Mouse (Mus musculus) cerebellum, adult 8-10 months (tissue): ENCODE results near the gene Glis3.

Experiments used
- DNase-seq: peaks from one replicate; pipeline ENCODE4 v3.0.0; 2022

Glis3 gene

GRCm38 (mm10) chr19:28376401-28376800, 303.5 kb downstream of the Glis3 start:
- DNase-seq: no peak

GRCm38 (mm10) chr19:28375746-28376145, 304.1 kb downstream of the Glis3 start:
- no peak for DNase-seq

GRCm38 (mm10) chr19:28374524-28374923, 305.4 kb downstream of the Glis3 start:
- no peak for DNase-seq

GRCm38 (mm10) chr19:28368215-28368614, 311.7 kb downstream of the Glis3 start:
- DNase-seq: no peak

DNA sequence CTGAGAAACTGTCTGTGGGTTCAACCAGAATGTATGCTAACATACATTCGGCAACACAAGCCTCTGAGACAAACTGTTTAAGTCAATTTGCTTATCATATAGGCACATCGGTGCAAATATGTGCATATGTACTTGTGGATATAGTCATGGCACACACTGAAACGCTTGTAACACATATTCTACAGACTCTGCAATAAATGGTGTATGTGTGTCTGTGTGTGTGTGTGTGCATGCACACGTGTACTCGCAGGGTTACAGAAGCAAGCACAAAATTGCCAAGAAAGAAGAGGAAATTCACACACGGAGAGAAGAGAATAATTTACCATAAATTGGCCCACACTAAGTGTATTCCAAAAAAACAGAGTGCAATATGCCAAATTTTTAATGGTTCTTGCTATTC, 312.6 kb downstream of the Glis3 start:
- DNase-seq: no peak

DNA sequence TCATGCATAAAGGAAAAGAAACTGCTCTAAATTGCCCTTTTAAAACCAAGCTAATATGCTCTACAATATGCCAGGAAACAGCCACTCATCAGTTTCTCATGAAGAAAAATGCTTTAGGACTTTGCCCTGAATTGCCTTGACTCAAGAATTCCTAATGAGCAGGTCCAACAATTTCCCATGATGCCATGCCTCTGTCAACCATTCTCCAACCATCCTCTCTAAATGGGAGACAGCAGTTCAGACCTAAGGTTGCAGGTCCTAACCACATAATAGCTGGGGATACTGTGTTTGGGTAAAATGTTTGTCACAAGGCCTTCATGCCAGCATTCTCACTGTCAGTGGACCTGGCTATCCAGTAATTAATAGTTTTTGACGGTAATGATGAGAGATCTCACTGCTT, 313.1 kb downstream of the Glis3 start:
- no peak for DNase-seq

DNA sequence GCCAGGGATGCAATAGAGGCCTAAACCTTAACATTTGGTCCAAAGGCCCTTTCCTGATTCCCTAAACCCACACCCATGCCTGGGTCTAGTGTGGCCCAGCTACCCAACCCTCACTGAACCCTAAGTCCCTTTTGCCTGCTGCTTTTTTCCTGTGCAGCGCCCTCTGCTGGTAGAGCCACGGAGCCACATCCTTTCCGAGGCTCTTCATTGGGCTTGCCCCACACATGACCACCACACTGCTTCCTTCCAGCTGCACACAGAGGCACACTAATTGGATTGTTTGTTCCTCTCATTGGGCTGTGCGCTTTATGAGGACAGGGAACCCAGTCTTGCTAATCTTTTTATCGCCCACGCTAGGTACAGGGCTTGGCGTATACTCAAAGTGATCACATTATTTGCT, 314.0 kb downstream of the Glis3 start:
- no peak for DNase-seq

- DNase-seq: no peak
Observed at GRCm38 (mm10) chr19:28360884-28361283, 319.0 kb downstream of the Glis3 start.

- DNase-seq: peak; percentile 29
Observed at GRCm38 (mm10) chr19:28357595-28357994, 322.3 kb downstream of the Glis3 start.

GRCm38 (mm10) chr19:28351068-28352066, 328.5 kb downstream of the Glis3 start:
- no peak for DNase-seq

DNA sequence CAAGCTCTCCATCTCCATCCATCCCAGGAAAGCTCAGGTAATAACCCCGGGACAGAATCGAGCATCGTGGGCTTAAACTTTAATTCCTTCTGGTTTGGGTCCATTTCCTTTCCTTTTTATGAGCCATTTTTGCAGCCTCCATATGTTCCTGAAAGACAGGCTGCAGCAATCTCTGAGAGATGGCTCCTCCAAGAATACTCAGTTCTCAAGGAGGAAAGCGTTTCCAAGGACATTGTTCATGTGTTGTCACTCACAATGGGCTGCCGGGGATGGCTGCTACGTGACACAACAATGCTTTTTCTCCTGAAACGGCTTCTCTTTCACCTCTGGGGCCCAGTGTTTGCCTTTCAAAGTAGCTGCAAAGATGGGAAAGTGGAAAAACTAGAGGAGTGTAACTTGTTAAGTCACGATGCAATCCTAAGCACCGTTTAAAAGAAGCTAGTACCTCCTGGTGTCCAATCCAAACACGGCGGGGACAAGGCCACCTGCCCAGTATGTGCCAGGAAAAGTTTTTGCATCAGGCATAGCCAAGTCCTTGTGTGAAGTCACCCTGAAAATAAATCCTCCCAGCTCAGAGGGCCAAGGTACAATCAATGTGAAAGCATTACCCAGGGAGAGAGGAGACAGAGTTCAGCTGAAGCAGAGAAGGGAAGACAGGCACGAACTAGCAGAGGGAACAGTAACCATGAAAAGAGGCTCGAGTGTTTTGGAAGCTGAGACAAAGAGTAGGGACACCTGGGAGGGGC, 332.6 kb downstream of the Glis3 start:
- DNase-seq: no peak

DNA sequence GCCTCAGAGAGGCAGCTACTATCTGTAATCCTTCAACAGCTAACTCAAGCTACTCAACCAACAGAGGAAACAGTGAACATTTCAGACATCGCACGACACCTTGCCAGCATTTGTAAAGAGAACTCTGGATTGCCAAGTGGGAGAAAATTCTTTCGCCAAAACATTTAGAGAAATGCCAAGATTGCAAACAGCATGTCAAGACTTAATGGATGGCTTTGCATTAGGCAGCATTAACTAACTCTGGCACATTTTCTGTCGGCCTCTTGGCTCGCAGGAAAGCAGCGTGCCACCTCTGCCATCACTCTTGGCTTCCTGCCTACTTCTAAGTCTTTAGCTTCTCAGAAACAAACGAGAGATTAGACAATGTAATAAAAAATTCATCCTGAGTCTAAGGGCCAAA, 336.2 kb downstream of the Glis3 start:
- no peak for DNase-seq

- no peak for DNase-seq
Observed at GRCm38 (mm10) chr19:28337574-28337973, 342.3 kb downstream of the Glis3 start.

- no peak for DNase-seq
Observed at GRCm38 (mm10) chr19:28336651-28337510, 343.0 kb downstream of the Glis3 start.

DNA sequence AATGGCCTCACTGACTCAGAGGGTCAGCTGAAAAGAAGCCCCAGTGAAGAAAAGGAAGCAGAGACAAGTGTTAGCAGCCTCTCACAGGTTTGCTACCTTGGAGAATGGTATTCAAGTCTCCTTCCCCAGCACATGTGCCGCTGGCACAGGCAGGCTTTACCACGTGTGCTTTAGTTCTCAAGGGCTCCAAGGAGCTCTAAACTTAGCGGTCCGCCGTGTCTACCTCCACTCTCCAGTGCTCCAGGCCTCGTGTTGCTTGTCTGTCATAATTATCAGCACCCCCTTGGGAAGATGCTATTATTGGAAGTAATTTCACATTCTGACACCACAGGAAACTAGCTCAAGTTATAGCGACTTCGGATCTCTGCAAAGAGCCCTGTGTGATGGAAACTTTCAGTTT, 344.0 kb downstream of the Glis3 start:
- DNase-seq: no peak

DNA sequence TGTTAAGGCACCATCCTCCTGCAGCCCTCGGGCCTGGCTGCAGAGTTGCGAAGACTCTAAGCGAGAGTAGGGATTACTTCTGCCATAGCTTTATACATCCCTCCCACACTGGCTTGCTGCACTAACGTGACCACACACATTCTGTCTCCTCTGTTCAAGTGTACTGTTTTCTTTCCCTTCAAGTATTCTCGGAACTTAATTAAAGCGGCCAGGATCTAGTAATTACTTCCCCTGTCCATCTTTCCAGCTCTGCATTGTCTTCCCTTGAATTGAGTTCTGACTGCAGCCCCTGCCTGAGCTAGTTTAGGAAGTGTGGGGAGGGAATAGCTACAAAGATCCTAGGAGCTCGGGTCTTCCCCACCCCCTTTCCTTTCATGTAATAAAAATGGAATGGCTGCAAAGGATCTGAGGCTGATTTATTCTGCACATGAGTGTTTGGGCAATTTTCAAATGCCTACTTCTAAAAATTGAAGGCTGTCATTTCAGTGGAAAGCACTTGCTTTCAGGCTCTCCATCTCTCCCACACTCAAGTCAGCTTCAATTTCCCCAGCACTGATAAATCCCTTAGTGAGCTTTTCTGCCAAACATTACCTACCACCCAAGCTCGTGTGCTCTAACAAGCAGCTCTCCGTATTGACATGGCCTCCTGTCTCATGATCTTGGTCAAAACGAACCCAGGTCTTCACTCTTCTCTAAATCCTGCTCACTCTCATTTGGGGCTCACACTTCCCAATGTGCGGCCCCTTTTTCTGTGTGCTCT, 346.7 kb downstream of the Glis3 start:
- DNase-seq: no peak

DNA sequence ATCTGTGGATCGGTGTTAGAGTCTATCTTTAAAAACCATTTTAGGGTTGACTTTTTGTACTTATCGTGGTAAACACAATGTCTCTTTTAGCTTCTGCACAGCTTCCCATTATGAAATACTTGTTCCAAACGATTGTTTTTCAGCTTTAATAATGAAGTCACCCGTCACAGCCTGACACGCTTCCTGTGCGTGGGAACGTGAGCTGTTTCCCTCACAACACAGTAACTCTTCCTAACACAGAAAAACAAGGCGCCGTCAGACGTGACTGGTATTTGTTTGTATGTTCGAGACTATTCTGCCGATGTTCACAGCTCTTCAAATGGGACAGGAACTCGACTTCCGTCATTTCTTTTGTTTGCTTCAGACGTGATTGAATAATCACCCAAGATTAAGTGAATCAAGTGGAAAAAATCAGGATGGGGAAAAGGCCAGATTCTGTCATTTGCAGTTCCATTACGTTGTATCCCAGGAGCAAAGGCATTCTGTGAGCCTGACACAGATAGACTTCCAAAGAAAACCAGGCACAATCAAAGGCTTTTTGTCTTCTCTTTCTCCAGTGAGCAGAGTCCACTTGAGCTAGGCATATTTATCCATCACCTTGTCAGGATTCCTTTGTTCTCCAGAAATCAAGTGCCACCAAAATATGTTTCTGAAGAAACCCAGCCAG, 351.3 kb downstream of the Glis3 start:
- no peak for DNase-seq

DNA sequence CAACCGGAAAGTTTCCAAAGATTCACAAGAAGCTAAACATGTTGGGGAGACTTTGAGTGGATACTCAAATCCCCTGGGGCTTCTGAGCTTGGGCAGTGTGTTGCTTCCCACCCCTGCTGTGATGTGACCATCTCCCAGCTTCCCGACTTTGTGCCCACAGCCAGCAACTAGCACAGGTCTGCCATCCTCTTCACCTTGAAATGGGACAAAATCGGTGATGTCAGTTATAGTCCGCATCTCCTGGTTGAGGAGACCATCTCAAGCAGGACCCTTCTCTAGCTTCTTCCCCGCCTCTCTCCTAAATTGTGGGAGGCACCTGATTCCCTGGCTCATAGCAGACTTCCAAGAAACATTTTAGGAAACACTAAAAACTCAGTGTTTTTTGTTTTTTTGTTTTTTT, 352.3 kb downstream of the Glis3 start:
- DNase-seq: no peak

DNA sequence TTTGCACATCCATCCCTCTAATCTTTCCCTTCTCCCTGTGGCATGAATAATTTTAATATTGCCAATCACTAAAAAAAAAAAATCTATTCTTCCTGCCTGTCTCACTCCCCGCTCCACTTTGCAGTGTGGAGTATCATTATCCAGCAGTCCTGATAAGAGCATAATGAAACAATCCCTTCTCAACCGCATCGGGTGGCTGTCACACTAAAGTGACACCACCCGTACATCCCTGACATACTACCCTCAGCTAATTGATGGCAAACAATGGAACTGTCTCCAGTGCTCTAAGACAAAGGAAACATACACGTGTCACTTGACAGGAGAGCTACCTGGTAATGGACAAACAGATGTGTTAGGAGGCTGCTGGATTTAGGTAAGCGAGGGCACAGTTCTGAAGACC, 373.8 kb downstream of the Glis3 start:
- DNase-seq: no peak

DNA sequence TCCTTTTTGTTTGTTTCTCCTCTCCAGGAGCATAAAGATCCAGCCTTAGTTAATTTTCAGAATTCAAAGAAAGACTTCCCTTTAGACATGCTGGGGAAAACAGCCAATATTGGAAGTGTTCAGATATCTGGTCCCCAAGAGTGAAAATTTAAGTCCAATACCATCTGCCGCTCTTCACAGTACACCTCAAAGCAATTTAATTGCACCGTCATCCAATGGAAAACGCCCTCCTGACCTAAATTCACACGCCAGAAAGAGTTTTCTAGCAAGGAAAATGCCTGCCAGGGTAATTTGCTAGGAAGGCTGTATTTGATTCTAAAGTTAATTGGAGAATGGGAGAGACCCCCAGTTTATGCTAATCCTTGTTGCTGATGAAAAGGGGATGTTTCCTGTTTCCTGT, 374.4 kb downstream of the Glis3 start:
- DNase-seq: no peak

DNA sequence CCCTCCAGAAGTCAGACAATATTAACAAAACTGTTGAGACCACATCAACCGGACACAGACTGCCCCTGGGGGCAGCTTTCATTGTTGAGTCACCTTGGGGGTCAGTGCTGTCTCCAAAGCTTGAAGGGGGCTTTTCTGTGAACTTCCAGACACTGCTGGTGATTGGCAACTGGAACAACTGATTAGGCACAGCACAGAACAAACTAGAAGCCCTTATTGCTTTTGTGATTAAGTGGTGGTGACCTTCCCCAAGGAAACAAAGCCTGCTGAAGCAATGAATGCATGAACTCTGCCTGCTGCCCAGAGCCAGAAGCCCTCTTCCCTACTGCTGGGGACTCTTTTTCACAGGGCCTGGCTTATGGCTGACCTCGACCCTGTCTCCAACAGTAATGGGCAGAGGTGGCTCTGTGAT, 377.0 kb downstream of the Glis3 start:
- DNase-seq: no peak

- no peak for DNase-seq
Observed at GRCm38 (mm10) chr19:28300226-28300625, 379.7 kb downstream of the Glis3 start.
